Mouse (Mus musculus): ENCODE results near the gene Ubr2.

DNA sequence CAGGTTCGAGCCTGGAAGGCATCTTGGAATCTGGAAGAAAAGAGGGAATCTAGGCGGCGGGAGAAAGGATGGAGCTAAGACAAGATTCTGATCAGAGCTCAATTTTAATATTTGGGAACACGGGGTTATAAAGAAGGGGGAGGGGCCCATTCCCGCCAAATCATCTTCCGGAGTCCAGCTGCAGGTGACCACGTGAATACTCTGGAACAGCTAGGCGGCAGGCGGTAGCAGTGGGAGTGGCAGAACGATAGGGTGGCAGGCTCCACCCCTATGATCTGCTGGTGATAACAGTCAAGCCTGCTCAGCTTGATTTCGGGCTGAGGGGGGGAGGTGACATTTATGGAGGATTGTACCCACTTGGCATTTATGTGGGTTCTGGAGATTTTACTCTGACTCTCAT is 2.5 kb upstream of the Ubr2 start:
- TF ChIP-seq CTCF (IDR thresholded peaks at IDR 0.05; ENCODE audit: insufficient read depth, low read length), result no peak
- TF ChIP-seq POLR2A (IDR thresholded peaks at IDR 0.05; ENCODE audit: borderline replicate concordance, extremely low read depth, low read depth, low read length), result no peak
